Mouse (Mus musculus) urinary bladder, postnatal 4 days (tissue): Measurements from ENCODE around the gene Slc4a1.

ENCODE experiments used
- DNase-seq, 2 experiments: peaks; one replicate each; pipeline ENCODE4 v3.0.0; 2021 to 2022; ENCODE audit warnings: low spot score in 2 of 2

Slc4a1 gene

GRCm38 (mm10) chr11:102375196-102376173 lies 9.5 kb upstream of the Slc4a1 start:
- peak in 1 of 2 experiments; percentile 59 for DNase-seq

GRCm38 (mm10) chr11:102374108-102374725 lies 8.2 kb upstream of the Slc4a1 start:
- peak in 1 of 2 experiments; percentile 33 for DNase-seq

- DNase-seq = peak in 1 of 2 experiments; percentile 47
Measured at GRCm38 (mm10) chr11:102373646-102374045, 7.6 kb upstream of the Slc4a1 start.

GRCm38 (mm10) chr11:102372936-102373335 lies 6.9 kb upstream of the Slc4a1 start:
- DNase-seq = peak in 1 of 2 experiments; percentile 53

- no peak for DNase-seq
Measured at GRCm38 (mm10) chr11:102371926-102372685, 6.1 kb upstream of the Slc4a1 start.

- DNase-seq = no peak
Measured at GRCm38 (mm10) chr11:102370285-102370684, 4.3 kb upstream of the Slc4a1 start.

- no peak for DNase-seq
Measured at GRCm38 (mm10) chr11:102369263-102369662, 3.3 kb upstream of the Slc4a1 start.

GRCm38 (mm10) chr11:102368347-102368746 lies 2.3 kb upstream of the Slc4a1 start:
- DNase-seq = no peak

GRCm38 (mm10) chr11:102367504-102368280 lies 1.7 kb upstream of the Slc4a1 start:
- DNase-seq = no peak

- DNase-seq = no peak
Measured at GRCm38 (mm10) chr11:102365699-102366098, 304 bp downstream of the Slc4a1 start.

- DNase-seq = no peak
Measured at GRCm38 (mm10) chr11:102364570-102365371, 1.2 kb downstream of the Slc4a1 start.

GRCm38 (mm10) chr11:102363623-102364022 lies 2.4 kb downstream of the Slc4a1 start:
- no peak for DNase-seq

GRCm38 (mm10) chr11:102361776-102362495 lies 4.1 kb downstream of the Slc4a1 start:
- DNase-seq = no peak

- no peak for DNase-seq
Measured at GRCm38 (mm10) chr11:102358365-102358764, 7.6 kb downstream of the Slc4a1 start.

- no peak for DNase-seq
Measured at GRCm38 (mm10) chr11:102356636-102357350, 9.2 kb downstream of the Slc4a1 start.

- DNase-seq = no peak
Measured at GRCm38 (mm10) chr11:102356190-102356589, 9.8 kb downstream of the Slc4a1 start.

GRCm38 (mm10) chr11:102355501-102355900 lies 10.5 kb downstream of the Slc4a1 start:
- no peak for DNase-seq

GRCm38 (mm10) chr11:102353021-102353431 lies 13.0 kb downstream of the Slc4a1 start:
- DNase-seq = no peak

- DNase-seq = no peak
Measured at GRCm38 (mm10) chr11:102352378-102352777, 13.6 kb downstream of the Slc4a1 start.
